Mouse (Mus musculus) stomach, embryonic 14.5 days (tissue): ENCODE data around the gene Casp14. TPM values are rescaled to one million over a fixed set of nuclear protein-coding genes. Genes with fewer than 3 reads are reported as not detected.
"Not testable (repeated sequence)": the region's sequence is repeated elsewhere in the genome, so short reads cannot be mapped to it uniquely, and the experiment has no call there.

Source experiments
- ATAC-seq: fragments of 200-750 bp; cut with Nextera tagmentation; 2 replicates; pipeline ENCODE4 v1.8.0; 2017; ENCODE audit warnings: low read depth, moderate TSS enrichment; ENCODE audit not compliant: insufficient number of reproducible peaks, insufficient read depth, low FRiP score
- H3K27ac ChIP-seq: fragments of 300-500 bp; sonication (generic); 2 replicates; pipeline ENCODE4 v1.5.1; 2014; ENCODE audit warnings: mild to moderate bottlenecking, low read length, moderate library complexity, mixed read lengths
- H3K27me3 ChIP-seq: fragments of 300-500 bp; sonication (generic); 2 replicates; pipeline ENCODE4 v1.6.1; 2014; ENCODE audit warnings: low read length, control low read depth, mixed read lengths; ENCODE audit not compliant: control insufficient read depth, insufficient read depth
- H3K36me3 ChIP-seq: fragments of 300-500 bp; sonication (generic); 2 replicates; pipeline ENCODE4 v1.6.1; 2014; ENCODE audit warnings: mild to moderate bottlenecking, control low read depth, low read length, moderate library complexity, mixed read lengths; ENCODE audit not compliant: control insufficient read depth, insufficient read depth
- H3K4me1 ChIP-seq: fragments of 300-500 bp; sonication (generic); 2 replicates; pipeline ENCODE4 v1.6.1; 2014; ENCODE audit warnings: low read length, control low read depth, mixed read lengths; ENCODE audit not compliant: control insufficient read depth, insufficient read depth
- H3K4me2 ChIP-seq: fragments of 300-500 bp; sonication (generic); replicated peaks from 2 replicates; pipeline ENCODE4 v1.6.1; 2014; ENCODE audit warnings: low read depth, low read length, control low read depth
- H3K4me3 ChIP-seq: fragments of 300-500 bp; sonication (generic); 2 replicates; pipeline ENCODE4 v1.5.1; 2014; ENCODE audit warnings: low read depth, low read length, control low read depth
- H3K9ac ChIP-seq: fragments of 300-500 bp; sonication (generic); replicated peaks from 2 replicates; pipeline ENCODE4 v1.6.1; 2014; ENCODE audit warnings: low read depth, mild to moderate bottlenecking, control low read depth, low read length, moderate library complexity, mixed read lengths
- H3K9me3 ChIP-seq: fragments of 300-500 bp; sonication (generic); 2 replicates; pipeline ENCODE4 v1.6.1; 2016; ENCODE audit warnings: low read depth, low read length, control low read depth; ENCODE audit not compliant: control insufficient read depth
- WGBS: fragments of 180-500 bp; shearing (Covaris S2); extraction: QIAGEN DNeasy Blood & Tissue Kit; methylation state at CpG from one replicate; pipeline ENCODE4 v1.1.7; 2014; 5-methylcytosine and 5-hydroxymethylcytosine counted together
- polyA plus RNA-seq: library from polyadenylated mRNA; unstranded; fragments of >200 nt; fragmentation: Nextera tagmentation; extraction: Ambion mirVana; gene quantifications from 2 replicates; pipeline ENCODE4 v1.2.1, GENCODE M21; 2014

The Casp14 gene
- polyA plus RNA-seq, 1 experiment from 2014 or later, result 0.61 TPM

- no peak overlapping the region for H3K4me2 ChIP-seq
- H3K9ac ChIP-seq, result no peak overlapping the region
- H3K27me3 ChIP-seq, result no peaks in the 10 kb centered on the region
- no peak overlapping the region for H3K4me3 ChIP-seq
- no peak overlapping the region for H3K27ac ChIP-seq
- 78% methylated on average over 6 of the region's 6 CpGs for WGBS
- H3K9me3 ChIP-seq, result no peaks in the 10 kb centered on the region
- ATAC-seq, result no peak
- H3K4me1 ChIP-seq, result no peaks in the 10 kb centered on the region
- no peaks in the 10 kb centered on the region for H3K36me3 ChIP-seq
Measured at GRCm38 (mm10) chr10:78714129-78714528, 4.0 kb downstream of the Casp14 start.

GRCm38 (mm10) chr10:78710706-78711105, 7.4 kb downstream of the Casp14 start:
- no peak for ATAC-seq
- H3K4me1 ChIP-seq, result no peaks in the 10 kb centered on the region
- H3K9me3 ChIP-seq, result no peaks in the 10 kb centered on the region
- H3K4me3 ChIP-seq, result no peak overlapping the region
- H3K4me2 ChIP-seq, result no peak overlapping the region
- no peak overlapping the region for H3K27ac ChIP-seq
- no peaks in the 10 kb centered on the region for H3K36me3 ChIP-seq
- H3K9ac ChIP-seq, result no peak overlapping the region
- H3K27me3 ChIP-seq, result no peaks in the 10 kb centered on the region

DNA sequence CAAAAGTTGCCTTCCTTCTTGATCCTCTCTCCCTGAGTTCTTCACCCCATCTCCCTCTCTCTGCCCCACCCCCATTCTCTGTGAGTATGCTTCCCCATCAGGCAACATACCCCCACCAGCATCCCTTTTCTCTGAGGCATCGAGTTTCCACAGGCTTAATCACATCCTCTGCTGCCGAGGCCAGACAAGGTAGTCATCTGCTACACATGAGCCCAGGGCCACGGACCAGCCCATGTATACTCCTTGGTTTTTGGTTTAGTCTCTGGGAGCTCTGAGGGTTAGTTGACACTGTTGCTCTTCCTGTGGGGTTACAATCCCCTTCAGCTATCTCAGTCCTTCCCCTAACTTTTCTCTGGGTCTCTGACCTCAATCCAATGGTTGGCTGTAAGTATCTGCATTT, 17.2 kb downstream of the Casp14 start:
- no peak for ATAC-seq
- no peak overlapping the region for H3K27ac ChIP-seq
- H3K4me3 ChIP-seq, result no peak overlapping the region
- WGBS, result 40% methylated on average over 3 of the region's 3 CpGs
- H3K4me1 ChIP-seq, result no peaks in the 10 kb centered on the region
- H3K4me2 ChIP-seq, result no peak overlapping the region
- no peaks in the 10 kb centered on the region for H3K27me3 ChIP-seq
- no peaks in the 10 kb centered on the region for H3K9me3 ChIP-seq
- no peak overlapping the region for H3K9ac ChIP-seq
- H3K36me3 ChIP-seq, result no peaks in the 10 kb centered on the region

DNA sequence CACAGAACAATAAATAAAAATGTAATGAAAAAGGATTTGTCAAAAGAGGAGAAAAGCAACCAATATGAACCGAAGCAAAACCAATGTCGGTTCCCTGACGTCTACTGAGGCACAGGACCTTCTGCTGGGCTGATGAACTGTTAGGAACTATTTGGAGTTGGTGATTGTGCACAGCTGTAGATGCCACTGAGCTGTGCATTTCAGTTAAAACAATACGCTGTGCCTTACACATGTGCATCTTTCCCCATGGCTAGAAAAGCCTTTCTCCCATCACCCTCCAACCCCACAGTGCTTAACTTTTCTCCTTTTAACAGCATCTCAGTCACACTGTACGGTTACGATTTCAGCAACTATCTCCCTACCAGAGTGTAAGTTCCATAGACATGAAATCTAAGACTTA, 28.1 kb downstream of the Casp14 start:
- Histone ChIP-seq H3K9ac (no peak overlapping the region), H3K27ac (no peak overlapping the region), H3K9me3 (no peaks in the 10 kb centered on the region), H3K4me1 (no peaks in the 10 kb centered on the region), H3K36me3 (no peaks in the 10 kb centered on the region), H3K4me2 (no peak overlapping the region), H3K4me3 (no peak overlapping the region), H3K27me3 (no peaks in the 10 kb centered on the region)
- ATAC-seq, result no peak
- WGBS, result 75% methylated on average over 6 of the region's 6 CpGs

DNA sequence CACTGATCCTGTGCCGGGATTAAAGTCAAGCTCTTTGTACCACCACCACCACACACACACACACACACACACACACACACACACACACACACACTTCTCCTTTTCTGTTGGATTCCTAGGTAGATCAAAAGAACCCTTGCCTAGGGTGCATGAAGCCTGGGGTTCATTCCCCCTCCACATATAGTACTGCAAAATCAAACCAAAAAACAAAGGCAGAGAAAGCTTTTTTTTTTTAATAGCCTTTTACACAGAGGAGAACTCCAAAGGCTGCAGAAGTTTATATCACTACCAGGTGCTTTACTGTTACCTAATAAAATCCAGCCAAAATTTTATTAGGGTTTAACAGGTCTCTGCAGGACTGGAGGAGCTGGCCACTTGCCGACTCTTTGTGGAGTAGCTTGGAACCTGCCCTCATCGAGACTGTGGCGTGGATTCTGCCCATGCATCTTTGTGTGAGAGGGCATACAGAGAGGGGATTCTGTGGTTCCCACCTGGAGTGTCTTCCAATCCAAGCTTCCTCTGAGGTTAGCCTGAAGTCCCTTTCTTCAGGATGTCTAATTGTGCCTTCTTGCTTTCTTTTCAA, 31.0 kb downstream of the Casp14 start:
- no peak overlapping the region for H3K9ac ChIP-seq
- no peak overlapping the region for H3K27ac ChIP-seq
- no peaks in the 10 kb centered on the region for H3K9me3 ChIP-seq
- H3K4me3 ChIP-seq, result no peak overlapping the region
- WGBS, result 74% methylated on average over 4 of the region's 4 CpGs
- H3K4me2 ChIP-seq, result no peak overlapping the region
- H3K4me1 ChIP-seq, result no peaks in the 10 kb centered on the region
- no peaks in the 10 kb centered on the region for H3K27me3 ChIP-seq
- ATAC-seq, result no peak
- H3K36me3 ChIP-seq, result no peaks in the 10 kb centered on the region

- H3K4me3 ChIP-seq, H3K4me1 ChIP-seq, H3K9ac ChIP-seq, H3K36me3 ChIP-seq, H3K27ac ChIP-seq, H3K27me3 ChIP-seq, H3K9me3 ChIP-seq, ATAC-seq, H3K4me2 ChIP-seq: not testable (repeated sequence)
- 8% methylated on average over 1 of the region's 1 CpGs for WGBS
Measured at GRCm38 (mm10) chr10:78670121-78670520, 48.0 kb downstream of the Casp14 start.

- 94% methylated on average over 10 of the region's 10 CpGs for WGBS
- not testable (repeated sequence) for H3K9me3 ChIP-seq, H3K27me3 ChIP-seq, H3K4me1 ChIP-seq, ATAC-seq, H3K4me3 ChIP-seq, H3K9ac ChIP-seq, H3K27ac ChIP-seq, H3K4me2 ChIP-seq, H3K36me3 ChIP-seq
Measured at GRCm38 (mm10) chr10:78666696-78667095, 51.4 kb downstream of the Casp14 start.

- Histone ChIP-seq H3K27me3 (no peaks in the 10 kb centered on the region), H3K36me3 (no peaks in the 10 kb centered on the region), H3K4me1 (no peaks in the 10 kb centered on the region), H3K4me2 (no peak overlapping the region), H3K4me3 (no peak overlapping the region), H3K27ac (no peak overlapping the region), H3K9ac (no peak overlapping the region), H3K9me3 (no peaks in the 10 kb centered on the region)
- ATAC-seq, result no peak
- 86% methylated on average over 1 of the region's 1 CpGs for WGBS
Measured at GRCm38 (mm10) chr10:78664546-78664945, 53.5 kb downstream of the Casp14 start.
